Comparison of ENCODE assay signal across 8 mouse cellular contexts in genomic region chr16:44063025-44063894, GRCm38 (mm10). TPM values are rescaled to one million over a fixed set of nuclear protein-coding genes. Genes with fewer than 3 reads are reported as not detected.
A peak's percentile ranks its signal among the peaks of the same experiment; 100 is the strongest.
DNase-seq lines count a peak whose midpoint lies in the region; ATAC-seq and TF ChIP-seq lines count a peak whose summit lies in the region.

Gene Gramd1c (minus strand): TSS chr16:44063345.

- no peak for TF ChIP-seq POLR2A in heart, adult 2 months (IDR thresholded peaks at IDR 0.05; ENCODE audit: insufficient read depth, low read depth, low read length)
- TF ChIP-seq POLR2A in spleen, adult 2 months (IDR thresholded peaks at IDR 0.05; ENCODE audit: low read depth, low read length) = no peak

- no peaks in the 10 kb centered on the region for H3K36me3 ChIP-seq in embryonic facial prominence, embryonic 13.5 days
- no peaks in the 10 kb centered on the region for H3K36me3 ChIP-seq in heart, adult 2 months (ENCODE audit: control insufficient read depth, insufficient read depth, low read length)
- no peaks in the 10 kb centered on the region for H3K36me3 ChIP-seq in limb, embryonic 12.5 days
- H3K36me3 ChIP-seq in midbrain, embryonic 13.5 days = no peaks in the 10 kb centered on the region
- no peaks in the 10 kb centered on the region for H3K36me3 ChIP-seq in spleen, adult 2 months (ENCODE audit: control insufficient read depth, insufficient read depth, low read length)

- H3K4me3 ChIP-seq in embryonic facial prominence, embryonic 13.5 days = peak within 1 kb of the TSS; percentile 61
- peak within 1 kb of the TSS; percentile 50 for H3K4me3 ChIP-seq in heart, adult 2 months
- H3K4me3 ChIP-seq in limb, embryonic 12.5 days (replicated peaks) = peak within 1 kb of the TSS; percentile 60
- peak within 1 kb of the TSS; percentile 57 for H3K4me3 ChIP-seq in midbrain, embryonic 13.5 days (replicated peaks)
- H3K4me3 ChIP-seq in spleen, adult 2 months (ENCODE audit: extremely low read depth, insufficient read depth, insufficient read length) = peak within 1 kb of the TSS; percentile 59; the same call in 1 of the 2 replicates

- DNase-seq in A20 (ENCODE audit: low read depth, low spot score) = peak; percentile 57
- DNase-seq in adrenal gland, postnatal 4 days (ENCODE audit: low spot score in 2 of 2) = peak; percentile 19 to 22
- peak; percentile 75 to 80 for DNase-seq in heart, adult 2 months
- peak; percentile 68 for DNase-seq in kidney, adult 18-20 months
- peak; percentile 15 to 22 for DNase-seq in spleen, adult 2 months (ENCODE audit: low read depth in 1 of 2, low spot score in 2 of 2)

- intact Hi-C loops in heart, adult 2 months (cut with DNase I) = loop anchor here (2.0 to 10.0 kb wide), 2 partner anchors 174 to 1898 kb away; partner anchors contain the start of gene Ccdc191

- H3K27me3 ChIP-seq in embryonic facial prominence, embryonic 13.5 days = no peaks in the 10 kb centered on the region; the same call in 1 of the 2 replicates
- H3K27me3 ChIP-seq in heart, adult 2 months (ENCODE audit: control insufficient read depth, insufficient read depth, low read length) = no peaks in the 10 kb centered on the region
- H3K27me3 ChIP-seq in limb, embryonic 12.5 days = no peaks in the 10 kb centered on the region
- H3K27me3 ChIP-seq in midbrain, embryonic 13.5 days = no peaks in the 10 kb centered on the region
- H3K27me3 ChIP-seq in spleen, adult 2 months (ENCODE audit: control insufficient read depth, insufficient read depth, low read length) = no peaks in the 10 kb centered on the region

- TF ChIP-seq CTCF in heart, adult 2 months (IDR thresholded peaks at IDR 0.05) = peak; percentile 90
- peak; percentile 32; the same call in 1 of the 2 replicates for TF ChIP-seq CTCF in spleen, adult 2 months (IDR thresholded peaks at IDR 0.05; ENCODE audit: extremely low read depth, insufficient read depth, insufficient read length, insufficient replicate concordance)

- no peaks in the 10 kb centered on the region for H3K9me3 ChIP-seq in embryonic facial prominence, embryonic 13.5 days
- no peaks in the 10 kb centered on the region for H3K9me3 ChIP-seq in limb, embryonic 12.5 days
- no peaks in the 10 kb centered on the region for H3K9me3 ChIP-seq in midbrain, embryonic 13.5 days

- peak within 1 kb of the TSS; percentile 52; the same call in 1 of the 2 replicates for H3K27ac ChIP-seq in embryonic facial prominence, embryonic 13.5 days
- H3K27ac ChIP-seq in heart, adult 2 months = peak within 1 kb of the TSS; percentile 47
- H3K27ac ChIP-seq in limb, embryonic 12.5 days = peak within 1 kb of the TSS; percentile 59; the same call in 1 of the 2 replicates
- peak within 1 kb of the TSS; percentile 68 for H3K27ac ChIP-seq in midbrain, embryonic 13.5 days
- H3K27ac ChIP-seq in spleen, adult 2 months (ENCODE audit: insufficient read depth, low read length) = no peak within 1 kb of the TSS

- H3K79me2 ChIP-seq in heart, adult 2 months (replicated peaks; ENCODE audit: control insufficient read depth, insufficient read depth, low read length) = no peaks in the 10 kb centered on the region

- peak within 1 kb of the TSS; percentile 67 for H3K4me2 ChIP-seq in embryonic facial prominence, embryonic 13.5 days
- peak within 1 kb of the TSS; percentile 62 for H3K4me2 ChIP-seq in limb, embryonic 12.5 days
- H3K4me2 ChIP-seq in midbrain, embryonic 13.5 days (replicated peaks) = peak within 1 kb of the TSS; percentile 65

- 7% methylated on average over 45 of the region's 45 CpGs for WGBS in embryonic facial prominence, embryonic 13.5 days
- WGBS in heart, adult 2 months = 6% methylated on average over 45 of the region's 45 CpGs
- 6% methylated on average over 45 of the region's 45 CpGs for WGBS in limb, embryonic 12.5 days
- WGBS in midbrain, embryonic 13.5 days = 7% methylated on average over 45 of the region's 45 CpGs
- 7% methylated on average over 45 of the region's 45 CpGs for WGBS in spleen, adult 2 months

- peaks cover 4% of the 10 kb centered on the region; the same call in 1 of the 2 replicates for H3K4me1 ChIP-seq in embryonic facial prominence, embryonic 13.5 days
- H3K4me1 ChIP-seq in heart, adult 2 months (ENCODE audit: control insufficient read depth, insufficient read depth, low read length) = no peaks in the 10 kb centered on the region
- 0 out of 2 replicates have a peak, but pooled peaks cover 4% of the 10 kb centered on the region for H3K4me1 ChIP-seq in limb, embryonic 12.5 days (replicated peaks)
- H3K4me1 ChIP-seq in midbrain, embryonic 13.5 days (replicated peaks) = peaks cover 7% of the 10 kb centered on the region; the same call in 1 of the 2 replicates
- peaks cover 3% of the 10 kb centered on the region; the same call in 1 of the 2 replicates for H3K4me1 ChIP-seq in spleen, adult 2 months (ENCODE audit: control insufficient read depth, insufficient read depth, insufficient read length)

- TF ChIP-seq EP300 in heart, adult 2 months (IDR thresholded peaks at IDR 0.05; ENCODE audit: insufficient read depth, low read depth, low read length) = no peak

- peak within 1 kb of the TSS; percentile 74 for H3K9ac ChIP-seq in embryonic facial prominence, embryonic 13.5 days
- peak within 1 kb of the TSS; percentile 86 for H3K9ac ChIP-seq in heart, adult 2 months (ENCODE audit: low read depth, low read length)
- H3K9ac ChIP-seq in limb, embryonic 12.5 days (replicated peaks) = peak within 1 kb of the TSS; percentile 69
- peak within 1 kb of the TSS; percentile 64 for H3K9ac ChIP-seq in midbrain, embryonic 13.5 days (replicated peaks)

- peak; percentile 79 for ATAC-seq in embryonic facial prominence, embryonic 13.5 days (ENCODE audit: insufficient number of reproducible peaks, insufficient read depth, low FRiP score, low TSS enrichment, low read depth)
- ATAC-seq in limb, embryonic 12.5 days (ENCODE audit: insufficient number of reproducible peaks, insufficient read depth, low FRiP score, low TSS enrichment, low read depth) = peak; percentile 76
- ATAC-seq in midbrain, embryonic 13.5 days = peak; percentile 91

RNA-seq across cellular contexts. Expression of gene Gramd1c, which starts in this region (rescaled TPM):
- total RNA-seq in adrenal gland, postnatal 4 days (2021) = 1 to 10 TPM; 3.0 to 3.9 TPM
- 5.0 and 5.4 TPM in 2 replicates for polyA plus RNA-seq in embryonic facial prominence, embryonic 13.5 days (2015; fragmentation: Nextera tagmentation; extraction: Ambion mirVana)
- under 1 TPM; 0.37 to 0.50 TPM for total RNA-seq in heart, adult 2 months (2021)
- polyA plus RNA-seq in heart, adult 2 months (2012; rRNA removed) = 0.37 and 1.1 TPM in 2 replicates
- 6.4 and 7.3 TPM in 2 replicates for polyA plus RNA-seq in limb, embryonic 12.5 days (2016; fragmentation: Nextera tagmentation; extraction: Ambion mirVana)
- 2.0 and 2.2 TPM in 2 replicates for polyA plus RNA-seq in midbrain, embryonic 13.5 days (2015; fragmentation: Nextera tagmentation; extraction: Ambion mirVana)
- polyA plus RNA-seq in spleen, adult 2 months (2012; rRNA removed) = 0.30 and 0.32 TPM in 2 replicates

Comparison
In these comparisons a context has a peak if more than half of its experiments do, and no peak if none do; other contexts are left out.
1. Peak in DNase-seq and H3K4me3 ChIP-seq in spleen, adult 2 months; RNA of the gene not detected or under 1 TPM.
2. DNase-seq: peak in every context shown above with its lines; median percentile 78 in heart, adult 2 months; 68 in kidney, adult 18-20 months; 57 in A20; 20 in adrenal gland, postnatal 4 days; 18 in spleen, adult 2 months.